Mouse (Mus musculus): ENCODE results near the gene Cep57l1.

The Cep57l1 gene

DNA sequence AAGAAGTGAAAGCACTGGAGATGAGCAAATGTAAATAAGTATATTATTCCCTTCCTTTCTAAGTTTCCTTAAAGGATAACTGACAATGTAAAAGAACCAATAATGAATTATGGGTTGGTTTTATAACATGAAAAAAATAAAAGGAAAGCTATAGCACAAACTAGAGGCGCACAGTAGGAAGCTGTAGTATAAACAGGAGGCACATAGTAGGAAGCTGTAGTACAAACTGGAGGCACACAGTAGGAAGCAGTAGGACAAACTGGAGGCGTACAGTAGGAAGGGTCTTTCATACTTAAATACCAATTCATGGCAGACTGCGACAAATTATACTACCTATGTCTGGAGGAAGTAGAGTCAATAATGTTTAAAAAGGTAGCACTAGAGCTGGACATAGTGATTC is 76.5 kb downstream of the Cep57l1 start:
- no peak for DNase-seq

DNA sequence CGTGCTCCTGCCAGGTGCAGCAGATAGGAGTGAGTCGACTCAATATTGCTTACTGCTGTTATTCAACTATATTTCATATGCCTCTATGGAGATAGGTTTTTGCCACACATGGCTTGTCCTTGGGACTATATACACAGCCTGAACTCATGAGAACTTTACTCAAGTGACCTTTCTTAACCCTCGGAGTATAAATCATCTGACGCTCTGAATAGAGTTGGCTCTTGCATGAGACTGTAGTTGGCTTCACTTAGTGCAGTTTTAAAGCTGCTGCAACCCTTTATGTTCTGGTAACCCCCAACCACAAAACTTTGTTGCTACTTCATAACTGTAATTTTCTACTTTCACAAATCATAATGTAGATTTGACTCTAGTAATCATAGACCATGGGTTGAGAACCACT is 77.7 kb downstream of the Cep57l1 start:
- DNase-seq = no peak

- no peak for DNase-seq
Observed at GRCm38 (mm10) chr10:41730746-41731145, 78.9 kb downstream of the Cep57l1 start.

DNA sequence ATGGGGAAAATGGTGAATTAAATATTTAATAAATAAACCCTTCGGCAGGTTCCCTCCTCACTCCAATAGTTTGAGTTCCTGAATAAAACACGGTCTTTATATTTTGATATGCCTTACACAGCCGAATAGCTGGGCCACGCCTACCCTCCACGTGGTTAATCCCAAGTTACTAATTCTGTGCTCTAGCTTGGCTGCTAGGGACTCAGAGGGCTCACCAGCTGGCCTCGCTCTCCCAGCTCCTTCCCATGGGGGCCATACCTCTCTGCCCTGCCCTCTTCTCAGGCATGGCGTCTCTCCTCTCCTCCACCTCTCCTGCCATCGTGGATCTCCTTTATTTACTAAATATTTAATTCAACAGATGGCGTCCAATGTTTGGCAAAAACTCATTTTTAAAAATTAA is 83.5 kb downstream of the Cep57l1 start:
- no peak for DNase-seq

GRCm38 (mm10) chr10:41719587-41719986 is 90.1 kb downstream of the Cep57l1 start:
- no peak for DNase-seq

DNA sequence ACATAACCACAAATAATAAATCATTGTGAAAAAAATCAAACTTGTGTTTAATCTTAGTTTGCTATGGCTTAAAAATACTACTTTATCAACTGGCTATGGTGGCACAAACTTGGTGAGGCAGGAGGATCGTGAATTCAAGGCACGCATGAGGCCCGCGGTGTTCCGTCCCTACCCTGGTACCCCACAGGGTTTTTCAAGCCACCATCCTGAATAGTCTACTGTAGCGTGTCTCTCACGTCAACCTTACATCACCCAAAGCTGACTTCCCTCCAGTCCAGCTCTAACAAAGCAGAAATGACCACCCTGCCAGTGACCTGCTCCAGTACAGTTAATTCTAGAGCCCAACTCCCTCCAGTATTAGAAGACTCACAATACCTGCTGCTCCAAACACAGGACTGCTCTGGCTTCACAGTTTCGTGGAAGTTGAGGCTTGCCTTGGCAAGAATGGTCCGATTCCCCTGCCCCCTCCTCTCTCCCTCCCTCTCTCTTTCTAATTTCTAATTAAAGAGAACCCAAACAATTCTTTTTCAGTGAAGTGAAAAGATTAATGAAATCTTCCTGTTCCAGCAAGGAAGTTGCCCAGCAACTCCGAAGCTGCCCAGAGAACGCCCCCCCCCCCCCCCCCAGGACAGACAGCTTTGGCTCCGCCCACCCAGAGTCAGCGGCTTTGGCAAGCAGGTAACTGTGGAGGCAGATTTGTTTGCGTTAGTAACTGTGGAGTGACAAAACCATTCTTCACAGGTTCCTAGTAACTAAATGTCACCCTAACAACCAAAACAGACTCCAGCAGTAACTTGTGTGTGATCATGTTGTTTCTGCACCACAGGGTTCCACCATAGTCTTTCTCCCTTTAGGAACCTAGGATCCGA is 93.4 kb downstream of the Cep57l1 start, which contains the start of gene Ccdc162:
Gene Ccdc162 (minus strand): TSS at position 606 of the 869 bp plus-strand sequence.
- DNase-seq = no peak

DNA sequence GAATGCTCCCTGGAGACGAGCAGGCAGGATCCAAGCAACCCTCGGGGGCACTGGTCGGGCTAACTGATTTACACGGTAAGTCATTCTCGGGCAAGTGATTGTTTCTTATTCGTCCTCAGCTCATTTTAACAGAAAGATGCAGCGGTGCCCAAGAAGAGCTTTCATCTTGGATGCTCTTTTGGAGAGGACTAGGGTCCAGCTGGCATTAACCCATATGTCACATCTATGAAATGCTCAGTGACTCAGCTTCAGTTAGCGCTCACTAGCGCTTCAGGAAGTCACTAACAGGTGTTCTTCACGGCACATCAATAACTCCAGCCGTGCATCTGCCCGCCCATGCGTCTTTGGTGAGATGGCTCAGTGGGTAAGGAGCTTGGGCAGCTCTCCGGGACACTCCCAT is 94.1 kb downstream of the Cep57l1 start:
- DNase-seq = no peak

- no peak for DNase-seq
Observed at GRCm38 (mm10) chr10:41711467-41711866, 98.2 kb downstream of the Cep57l1 start.

DNA sequence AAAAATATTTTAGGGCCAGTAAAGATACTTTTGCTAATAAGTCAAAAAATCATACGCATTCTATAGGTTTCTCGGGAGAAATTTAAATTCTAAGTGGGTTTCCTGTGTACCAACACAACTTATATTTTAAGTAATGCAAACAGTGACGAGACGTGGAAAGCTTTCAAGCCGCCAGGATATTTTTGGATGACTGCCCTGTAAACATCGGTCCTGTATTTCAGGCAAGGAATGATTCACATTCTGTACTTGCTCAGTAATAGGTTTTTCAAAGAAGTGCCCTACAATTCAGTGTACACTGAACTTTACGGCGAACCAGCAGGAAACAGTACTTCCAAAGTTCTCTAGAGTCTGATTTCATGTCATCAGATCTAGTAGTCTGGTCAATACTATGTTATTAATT is 98.9 kb downstream of the Cep57l1 start:
- DNase-seq = no peak

- DNase-seq = no peak
Observed at GRCm38 (mm10) chr10:41709341-41709740, 100.3 kb downstream of the Cep57l1 start.

- no peak for DNase-seq
Observed at GRCm38 (mm10) chr10:41699669-41700068, 110.0 kb downstream of the Cep57l1 start.

GRCm38 (mm10) chr10:41697040-41697439 is 112.6 kb downstream of the Cep57l1 start:
- no peak for DNase-seq

GRCm38 (mm10) chr10:41690978-41691377 is 118.7 kb downstream of the Cep57l1 start:
- DNase-seq = no peak

DNA sequence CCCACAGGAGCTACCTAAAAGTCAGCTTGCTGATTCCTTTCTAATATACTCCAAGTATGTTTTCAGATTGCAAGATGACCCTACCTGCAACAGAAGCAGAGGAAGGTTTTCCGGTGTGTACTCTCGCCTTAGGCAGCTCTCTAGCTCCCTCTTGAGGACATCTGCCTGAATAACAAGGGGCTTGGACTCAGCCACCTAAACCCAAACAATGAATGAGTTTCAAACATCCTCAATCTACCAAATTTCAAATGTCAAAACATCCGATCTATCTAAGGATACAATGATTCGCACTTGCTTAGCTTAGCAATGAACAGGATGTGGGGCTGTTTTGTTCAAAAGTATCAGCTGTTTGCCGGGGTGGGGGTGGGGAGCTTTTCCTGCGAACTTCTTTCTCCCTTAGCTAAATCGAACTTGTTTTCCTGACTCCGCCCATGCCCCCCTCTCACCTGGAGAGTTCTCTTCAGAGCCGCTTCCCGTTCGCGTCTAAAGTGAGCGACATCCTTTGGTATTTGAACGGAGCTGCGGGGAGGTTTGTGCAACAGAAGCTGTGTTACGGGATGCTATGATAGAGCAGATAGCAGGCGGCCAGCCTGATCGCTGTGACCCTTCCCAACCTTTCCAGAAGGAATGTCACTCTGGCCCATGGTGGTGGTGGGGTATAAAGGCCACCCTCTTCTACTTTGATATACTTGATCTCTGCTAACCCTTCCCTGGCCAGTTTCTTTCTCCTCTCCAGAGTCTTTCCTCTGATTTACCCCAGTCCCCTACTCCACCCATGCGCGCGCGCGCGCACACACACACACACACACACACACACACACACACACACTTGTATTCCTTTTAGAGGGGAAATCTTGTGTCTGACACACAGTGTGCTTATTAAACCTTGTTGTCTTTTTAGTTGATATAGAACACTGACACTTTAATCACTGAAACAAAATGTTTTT is 119.5 kb downstream of the Cep57l1 start:
- peak; percentile 38 for DNase-seq

DNA sequence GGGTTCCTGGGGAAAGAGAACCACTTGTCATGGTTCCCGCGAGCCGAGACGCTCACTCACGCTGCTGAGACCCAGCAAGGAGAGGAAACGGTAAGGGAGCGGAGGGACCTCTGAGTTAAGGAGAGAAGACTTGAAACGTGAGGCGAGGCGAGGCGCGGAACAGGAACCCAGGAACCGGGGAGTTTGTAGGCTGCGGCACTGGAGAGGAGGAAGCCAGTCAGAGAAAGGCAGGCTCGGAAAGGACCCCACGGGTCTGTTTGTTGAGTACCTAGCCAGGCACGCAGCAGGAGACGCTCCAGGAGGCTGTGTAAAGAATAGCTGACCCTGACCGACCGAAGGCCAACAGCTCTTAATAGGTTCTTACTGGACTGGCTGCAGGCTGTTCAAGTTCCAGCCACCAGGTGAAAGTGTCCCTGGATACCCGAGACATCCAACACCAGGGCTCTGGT is 125.1 kb downstream of the Cep57l1 start:
- no peak for DNase-seq

GRCm38 (mm10) chr10:41682546-41683393 is 126.9 kb downstream of the Cep57l1 start:
- peak; percentile 77 for DNase-seq

GRCm38 (mm10) chr10:41678746-41679360 is 130.8 kb downstream of the Cep57l1 start:
- DNase-seq = peak; percentile 59

GRCm38 (mm10) chr10:41677396-41677795 is 132.3 kb downstream of the Cep57l1 start:
- DNase-seq = no peak

DNA sequence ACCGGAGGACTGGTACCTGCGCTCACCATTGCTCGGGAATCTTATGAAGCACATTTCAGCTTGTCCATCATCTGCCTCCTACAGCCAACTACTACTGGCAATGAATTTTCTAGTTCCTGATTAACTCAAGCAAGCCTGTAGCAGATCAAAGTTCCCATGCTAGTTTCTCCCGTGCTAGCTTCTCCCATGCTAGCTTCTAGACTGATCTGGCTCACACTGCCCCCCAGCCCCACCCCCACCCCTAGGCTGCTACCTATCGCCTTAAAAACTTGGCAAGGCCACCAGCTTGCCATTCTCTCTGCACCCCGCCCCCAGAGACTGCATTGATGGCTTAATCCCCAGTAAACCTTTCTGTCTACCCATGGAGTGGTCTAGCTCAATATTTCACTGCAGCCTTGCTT is 133.0 kb downstream of the Cep57l1 start:
- DNase-seq = no peak

DNA sequence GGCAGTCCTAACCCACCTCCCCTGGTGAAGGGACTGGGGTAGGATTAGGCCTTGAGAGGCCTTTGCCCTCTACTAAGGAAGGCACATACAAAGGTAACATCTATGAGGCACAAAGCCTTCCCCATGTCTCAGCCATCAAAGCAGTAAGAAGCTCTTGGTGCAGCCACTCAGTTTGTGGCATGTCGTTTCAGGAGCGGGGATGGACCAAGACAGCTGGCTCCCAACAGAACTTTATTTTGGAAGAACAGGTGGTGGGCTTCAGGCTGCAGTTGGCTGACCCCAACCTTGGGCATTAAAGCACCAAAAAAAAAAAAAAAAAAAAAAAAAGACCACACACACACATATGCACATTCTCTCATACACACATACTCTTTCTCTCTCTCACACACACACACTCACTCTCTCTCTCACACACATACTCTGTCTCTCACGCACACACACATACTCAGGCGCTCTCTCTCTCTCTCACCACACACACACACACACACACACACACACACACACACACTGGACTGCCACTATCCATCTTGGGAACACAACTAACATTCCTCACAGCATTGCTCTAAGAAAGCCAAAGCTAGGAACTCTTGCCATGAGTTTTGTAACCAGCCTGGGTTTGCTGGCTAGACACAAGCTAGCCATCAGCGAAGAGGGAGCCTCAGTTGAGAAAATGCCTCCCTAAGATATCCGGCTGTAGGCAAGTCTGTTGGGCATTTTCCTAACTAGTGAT is 133.7 kb downstream of the Cep57l1 start:
- DNase-seq = no peak

DNA sequence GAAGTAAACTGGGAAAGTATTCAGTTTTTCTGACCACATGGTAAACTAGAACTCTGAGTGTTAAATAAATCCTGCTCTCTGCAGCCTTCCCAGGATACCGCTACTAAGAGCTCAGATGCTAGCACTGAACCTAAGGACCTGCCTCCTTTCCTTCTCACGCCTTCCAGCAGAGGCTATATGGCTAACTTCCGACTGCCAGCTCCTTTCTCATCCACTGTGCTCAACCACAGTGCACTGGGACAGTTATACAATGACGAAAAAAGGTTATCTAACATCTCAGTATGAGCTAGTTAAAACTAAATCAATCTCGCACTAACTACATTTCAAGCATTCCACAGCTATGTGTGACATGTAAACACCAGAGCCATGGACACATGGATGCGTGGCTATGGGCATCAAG is 134.4 kb downstream of the Cep57l1 start:
- DNase-seq = no peak

Data from right cerebral cortex, postnatal 25 days (tissue).